Mouse (Mus musculus) heart, adult 9 months (tissue): Measurements from ENCODE around the gene Sult4a1.
A peak's percentile ranks its signal among the peaks of the same experiment; 100 is the strongest.

Source experiments
- DNase-seq, 2 experiments: peaks; one replicate each; pipeline ENCODE4 v3.0.0; 2022; ENCODE audit warnings: low spot score in 2 of 2

Sult4a1 gene

GRCm38 (mm10) chr15:84096051-84096450 lies 9.5 kb downstream of the Sult4a1 start:
- DNase-seq, result peak in 1 of 2 experiments; percentile 6

- no peak for DNase-seq
These were observed 10.6 kb downstream of the Sult4a1 start for GRCm38 (mm10) chr15:84094921-84095320.

- DNase-seq, result no peak
These were observed 18.8 kb downstream of the Sult4a1 start for GRCm38 (mm10) chr15:84086775-84087174.

DNA sequence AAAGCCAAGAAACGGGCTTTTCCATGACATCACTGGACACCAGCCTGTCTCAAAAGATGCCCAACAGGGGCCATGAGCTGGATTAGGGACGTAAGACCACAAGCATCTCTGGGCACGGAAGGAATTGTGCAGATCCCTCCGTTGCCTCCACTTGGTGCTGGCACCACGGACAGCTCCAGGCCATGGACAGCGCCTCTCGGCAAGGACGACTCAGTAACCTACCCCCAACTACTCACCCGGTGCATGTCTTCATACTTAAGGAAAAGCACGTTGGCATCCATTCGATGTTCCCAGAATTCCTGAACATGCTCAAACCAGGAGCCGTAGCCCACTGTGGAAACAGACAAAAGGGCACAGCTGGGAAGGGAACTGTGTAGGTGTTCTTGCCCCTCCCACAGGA lies 19.2 kb downstream of the Sult4a1 start:
- no peak for DNase-seq

GRCm38 (mm10) chr15:84080069-84080468 lies 25.5 kb downstream of the Sult4a1 start:
- DNase-seq, result no peak

GRCm38 (mm10) chr15:84079519-84079918 lies 26.0 kb downstream of the Sult4a1 start:
- no peak for DNase-seq

- DNase-seq, result no peak
These were observed 26.9 kb downstream of the Sult4a1 start for GRCm38 (mm10) chr15:84078667-84079066.

DNA sequence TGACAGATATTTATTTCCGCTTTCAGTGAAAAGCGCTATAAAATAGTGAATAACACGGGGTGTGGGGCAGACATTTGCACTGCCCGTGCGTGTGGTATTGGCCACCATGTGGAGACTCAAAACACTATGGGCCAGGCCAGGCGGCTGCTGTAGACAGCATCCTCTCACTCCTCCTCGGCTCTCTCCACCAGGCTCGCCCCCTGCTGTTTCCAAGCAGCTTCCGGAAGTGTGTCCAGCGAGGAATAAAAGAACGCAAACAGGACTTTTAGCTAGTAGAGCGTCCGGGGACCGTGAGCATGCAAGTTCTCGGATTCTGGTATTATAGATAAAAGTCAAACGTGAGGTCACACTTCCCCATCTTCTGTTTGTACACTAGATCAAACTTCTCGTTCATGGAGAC lies 28.4 kb downstream of the Sult4a1 start:
- no peak for DNase-seq

GRCm38 (mm10) chr15:84074705-84075185 lies 30.8 kb downstream of the Sult4a1 start:
- no peak for DNase-seq

DNA sequence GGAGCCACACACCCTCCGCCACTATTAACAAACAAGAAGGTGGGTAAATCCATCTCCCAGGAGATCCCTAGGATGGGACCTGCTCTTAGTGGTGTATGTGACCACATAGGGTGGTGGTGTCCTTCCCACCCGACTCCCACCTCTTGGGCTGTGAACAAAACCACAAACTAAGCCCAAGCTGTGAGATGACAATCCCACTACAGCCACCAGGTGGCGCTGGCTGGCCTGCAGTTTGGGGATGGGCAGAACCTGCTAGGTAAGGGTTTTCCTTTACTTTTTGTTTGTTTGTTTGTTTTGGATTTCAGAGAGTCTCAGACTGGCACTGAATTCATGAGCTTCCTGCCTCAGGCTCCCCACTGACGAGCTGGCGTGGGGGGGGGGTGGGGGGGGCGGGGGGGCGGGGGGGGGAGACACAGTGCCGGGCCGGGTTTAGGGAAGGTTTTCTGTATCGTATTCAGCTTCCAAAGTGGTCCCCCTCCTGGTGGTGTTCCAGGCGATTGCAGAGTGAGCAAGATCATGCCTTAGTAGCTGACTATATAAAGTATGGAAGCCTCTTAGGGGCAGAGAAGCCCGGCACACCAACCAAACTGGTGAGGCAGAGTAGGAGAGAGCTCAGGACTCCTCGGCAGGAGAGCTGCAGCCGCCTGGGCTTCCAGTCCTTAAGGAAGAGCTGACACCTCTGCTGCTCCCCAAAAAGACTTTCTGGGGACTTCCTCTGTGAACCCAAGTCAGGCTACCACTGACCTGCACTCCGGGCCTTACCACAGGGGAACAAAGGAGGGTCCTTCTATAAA lies 31.4 kb downstream of the Sult4a1 start:
- peak in 1 of 2 experiments; percentile 14 for DNase-seq

DNA sequence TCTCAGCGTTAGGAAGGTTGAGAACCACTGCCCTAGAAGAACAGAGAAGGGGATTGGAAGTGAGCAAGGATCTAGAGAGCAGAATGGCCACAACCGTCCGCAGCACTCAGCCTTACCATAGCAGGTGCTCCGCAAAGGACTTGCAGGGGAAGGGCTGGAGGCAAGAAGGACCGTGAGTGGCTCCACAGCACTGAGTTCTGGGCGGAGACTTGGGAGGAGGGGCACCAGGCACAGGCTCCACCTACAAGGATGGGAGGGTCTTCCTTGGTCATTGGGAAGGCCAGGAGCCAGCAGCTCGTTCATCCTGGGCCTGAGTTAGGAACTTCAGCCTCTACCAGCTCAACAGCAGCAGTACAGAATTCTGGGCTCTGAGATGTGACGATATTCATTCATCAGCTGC lies 32.5 kb downstream of the Sult4a1 start:
- no peak for DNase-seq

- no peak for DNase-seq
These were observed 33.3 kb downstream of the Sult4a1 start for GRCm38 (mm10) chr15:84072226-84072625.

DNA sequence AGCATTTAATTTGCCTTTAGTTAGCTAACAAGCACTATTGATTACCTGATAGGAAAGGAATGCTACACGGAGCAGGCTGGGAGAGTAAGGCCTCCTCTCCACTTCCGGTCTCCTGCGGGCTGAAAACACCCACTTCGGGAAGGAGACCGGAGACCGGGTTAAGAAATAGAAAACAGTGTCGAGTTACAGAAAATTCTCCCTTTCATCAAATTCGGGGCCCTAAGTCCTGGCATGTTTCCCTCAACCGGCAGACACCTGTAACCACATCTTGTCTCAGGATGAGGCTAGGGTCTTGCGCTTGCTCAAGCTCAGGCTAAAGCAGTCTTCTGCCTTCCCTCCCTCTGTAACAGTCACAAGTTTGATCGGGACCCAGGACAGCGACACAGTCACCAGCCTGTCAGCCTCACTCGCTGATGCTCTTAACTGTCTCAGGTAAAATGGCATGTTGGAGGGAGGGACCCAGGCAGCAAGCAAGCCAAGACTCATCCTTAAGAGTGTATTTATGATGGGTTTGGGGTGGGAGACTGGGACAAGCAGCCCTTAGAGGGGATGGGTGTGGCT lies 35.4 kb downstream of the Sult4a1 start:
- no peak for DNase-seq

GRCm38 (mm10) chr15:84069455-84070050 lies 36.0 kb downstream of the Sult4a1 start:
- DNase-seq, result no peak

GRCm38 (mm10) chr15:84065701-84066100 lies 39.9 kb downstream of the Sult4a1 start:
- DNase-seq, result no peak

- DNase-seq, result no peak
These were observed 40.4 kb downstream of the Sult4a1 start, which contains the start of gene Efcab6 for GRCm38 (mm10) chr15:84065140-84065539. Gene Efcab6 (minus strand): TSS chr15:84065379.

DNA sequence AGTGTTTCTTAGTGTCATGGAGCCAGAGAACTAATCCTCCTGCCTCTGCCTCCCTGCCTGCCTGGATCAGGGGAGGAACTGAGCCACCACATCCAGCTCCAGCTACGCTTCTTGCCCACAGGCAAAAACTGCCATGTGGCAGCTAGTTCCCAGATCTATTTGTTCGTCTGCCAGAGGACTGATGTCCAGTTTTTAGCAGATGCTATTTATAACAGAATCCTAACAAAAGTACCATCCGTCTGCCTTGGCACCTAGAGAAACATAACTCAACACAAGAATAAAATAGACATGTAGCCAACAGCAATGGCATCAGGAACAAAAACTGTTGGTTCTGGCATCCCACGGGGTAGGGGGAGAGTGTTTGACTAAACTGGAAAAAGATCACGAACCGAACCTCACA lies 46.7 kb downstream of the Sult4a1 start:
- no peak for DNase-seq

GRCm38 (mm10) chr15:84056083-84056482 lies 49.5 kb downstream of the Sult4a1 start:
- DNase-seq, result no peak

GRCm38 (mm10) chr15:84053859-84054258 lies 51.7 kb downstream of the Sult4a1 start:
- peak; percentile 44 to 73 for DNase-seq

- DNase-seq, result no peak
These were observed 52.3 kb downstream of the Sult4a1 start for GRCm38 (mm10) chr15:84053240-84053639.

DNA sequence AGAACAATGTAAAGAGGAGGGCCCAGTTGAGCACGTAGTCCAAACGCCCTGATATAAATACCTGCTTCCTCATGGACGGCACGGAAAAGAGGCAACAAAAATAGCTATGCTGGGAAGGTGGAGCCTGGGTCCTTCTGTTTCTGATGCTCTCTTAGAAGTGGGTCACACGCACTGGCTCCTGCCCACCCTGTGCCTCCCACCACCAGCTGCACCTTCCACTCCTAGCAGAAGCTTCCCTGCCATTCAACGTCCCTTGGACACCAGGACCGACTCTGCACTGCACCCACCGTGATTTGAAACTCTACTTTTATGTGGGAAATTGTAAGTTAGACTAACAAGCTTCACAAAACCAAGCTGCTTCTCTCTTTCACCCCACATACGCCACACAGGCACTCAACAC lies 53.2 kb downstream of the Sult4a1 start:
- DNase-seq, result no peak

- peak in 1 of 2 experiments; percentile 5 for DNase-seq
These were observed 56.0 kb downstream of the Sult4a1 start for GRCm38 (mm10) chr15:84049570-84049969.

- no peak for DNase-seq
These were observed 60.0 kb downstream of the Sult4a1 start for GRCm38 (mm10) chr15:84045562-84045961.
